Mouse (Mus musculus) kidney, postnatal 10 days (tissue): ENCODE measurements around the gene Gm7137.
"Not testable (repeated sequence)": the region's sequence is repeated elsewhere in the genome, so short reads cannot be mapped to it uniquely, and the experiment has no call there.

Source experiments
- DNase-seq: peaks from one replicate; pipeline ENCODE4 v3.0.0; 2021; ENCODE audit warnings: mixed read lengths

Gene Gm7137

DNA sequence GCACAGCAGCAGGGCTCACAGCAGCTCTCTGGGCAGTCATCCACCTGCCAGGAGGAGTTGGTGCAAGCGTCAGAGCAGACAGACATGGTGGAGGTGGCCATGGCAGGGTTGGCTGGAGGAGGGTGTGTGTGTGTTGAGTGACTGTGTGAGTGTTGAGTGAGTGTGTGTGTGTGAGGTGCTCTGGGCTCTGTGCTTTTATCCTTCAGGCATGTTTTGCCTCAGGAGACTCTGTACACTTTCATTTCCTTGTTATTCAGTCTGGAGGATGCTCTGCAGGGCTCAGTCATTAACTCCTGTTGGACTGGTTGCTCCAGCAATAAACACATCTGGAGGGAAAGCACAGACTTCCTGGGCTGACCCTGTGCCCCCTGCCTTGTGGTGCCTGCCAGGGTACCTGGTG lies 36.7 kb downstream of the Gm7137 start, which contains the start of gene Gm9736:
Gm9736 (minus strand) TSS at position 101 of the 400 bp plus-strand sequence.
- not testable (repeated sequence) for DNase-seq

DNA sequence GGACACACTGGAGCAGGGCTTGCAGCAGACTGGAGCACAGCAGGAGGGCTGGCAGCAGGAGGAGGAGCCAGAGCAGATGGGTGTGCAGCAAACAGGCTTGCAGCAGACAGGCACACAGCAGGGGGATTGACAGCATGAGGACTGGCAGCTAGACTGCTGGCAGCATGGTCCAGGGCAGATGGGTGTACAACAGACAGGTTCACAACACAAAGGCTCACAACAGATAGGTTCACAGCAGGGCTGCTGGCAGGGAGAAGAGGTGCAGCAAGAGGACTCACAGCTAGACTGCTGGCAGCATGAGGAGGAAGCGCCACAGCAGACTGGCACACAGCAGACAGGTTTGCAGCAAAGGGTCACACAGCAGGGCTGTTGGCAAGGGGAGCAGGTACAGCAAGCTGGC lies 37.3 kb downstream of the Gm7137 start:
- not testable (repeated sequence) for DNase-seq

DNA sequence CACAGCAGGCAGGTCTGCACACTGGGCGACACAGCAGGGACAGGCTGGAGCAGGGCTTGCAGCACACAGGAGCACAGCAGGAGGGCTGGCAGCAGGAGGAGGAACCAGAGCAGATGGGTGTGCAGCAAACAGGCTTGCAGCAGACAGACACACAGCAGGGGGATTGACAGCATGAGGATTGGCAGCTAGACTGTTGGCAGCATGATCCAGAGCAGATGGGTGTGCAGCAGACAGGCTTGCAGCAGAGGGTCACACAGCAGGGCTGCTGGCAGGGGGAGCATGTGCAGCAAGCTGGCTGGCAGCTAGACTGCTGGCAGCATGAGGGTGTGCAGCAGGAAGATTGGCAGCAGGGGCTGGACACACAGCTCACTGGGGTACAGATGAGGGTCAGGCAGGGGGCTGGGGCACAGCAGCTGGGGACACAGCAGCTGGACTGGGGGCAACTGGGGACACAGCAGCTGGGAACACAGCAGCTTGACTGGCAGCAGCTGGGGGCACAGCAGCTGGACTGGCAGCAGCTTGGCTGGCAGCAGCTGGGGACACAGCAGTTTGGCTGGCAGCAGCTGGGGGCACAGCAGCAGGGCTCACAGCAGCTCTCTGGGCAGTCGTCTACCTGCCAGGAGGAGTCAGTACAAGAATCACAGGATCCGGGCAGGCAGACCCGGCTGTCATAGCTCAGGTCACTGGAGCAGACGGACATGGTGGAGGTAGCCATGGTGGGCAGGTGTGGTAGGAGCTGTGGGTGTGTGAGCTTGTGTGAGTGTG lies 45.9 kb downstream of the Gm7137 start, which contains the start of gene Gm18596:
Gm18596 (minus strand) TSS at position 715 of the 765 bp plus-strand sequence.
- DNase-seq: not testable (repeated sequence)

DNA sequence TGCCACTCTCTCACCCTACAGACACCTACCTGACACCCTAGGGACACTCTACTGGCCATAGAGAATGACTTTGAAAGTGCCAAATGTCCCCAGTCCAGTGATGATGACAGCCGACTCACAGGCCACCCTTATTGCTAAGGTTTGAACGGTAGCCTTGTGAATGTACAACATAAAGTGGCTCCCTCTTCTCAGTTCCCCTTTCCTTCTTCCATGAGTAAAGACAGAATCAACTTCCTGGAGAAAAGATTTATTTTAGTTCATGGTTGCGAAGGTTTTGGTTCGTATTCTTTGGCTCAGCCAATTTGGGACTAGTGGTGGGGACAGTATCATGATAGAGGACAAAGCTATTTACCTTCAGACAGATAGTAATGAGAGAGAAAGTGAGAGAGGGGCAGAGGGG lies 49.1 kb downstream of the Gm7137 start:
- no peak for DNase-seq
